Mouse (Mus musculus) liver, adult 10 weeks (tissue): ENCODE data around the gene Fcrla. TPM values are rescaled to one million over a fixed set of nuclear protein-coding genes. Genes with fewer than 3 reads are reported as not detected.

Experiments
- polyA plus RNA-seq: library from polyadenylated mRNA; stranded (reverse); fragments of 350-450 nt; fragmentation: Illumina TruSeq; extraction: RNeasy Lipid Tissue Mini Kit (QIAGEN cat#74804); gene quantifications from one replicate; pipeline ENCODE4 v1.2.3, GENCODE M21; 2014; ENCODE audit warnings: low read depth, low replicate concordance

Fcrla gene
- 0.40 TPM for polyA plus RNA-seq

GRCm38 (mm10) chr1:170927378-170927777 is at the start of gene Fcrla:
Gene Fcrla, minus strand, starts transcription at chr1:170927583.

DNA sequence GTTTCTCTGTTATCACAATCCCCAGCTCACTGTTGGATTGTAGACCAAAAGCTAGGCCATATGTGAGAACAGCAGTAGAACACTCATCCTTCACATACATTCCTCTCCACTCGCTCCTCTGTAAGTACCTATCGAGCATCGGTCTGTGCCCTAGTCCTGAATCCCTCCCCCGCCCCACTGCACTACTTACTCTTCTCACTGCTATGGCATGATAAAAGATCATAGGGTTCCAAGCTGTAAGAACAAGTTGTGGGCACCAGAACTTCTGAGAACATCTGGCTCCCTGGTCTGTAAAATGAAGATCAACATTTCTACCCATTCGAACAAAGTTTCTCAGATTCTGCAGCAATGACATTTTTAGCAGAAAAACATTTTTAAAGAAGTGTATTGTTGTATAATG is 49.1 kb upstream of the Fcrla start, which contains the start of gene Fcgr2b:
Fcgr2b (minus strand) TSS at position 101 of the 400 bp plus-strand sequence.

DNA sequence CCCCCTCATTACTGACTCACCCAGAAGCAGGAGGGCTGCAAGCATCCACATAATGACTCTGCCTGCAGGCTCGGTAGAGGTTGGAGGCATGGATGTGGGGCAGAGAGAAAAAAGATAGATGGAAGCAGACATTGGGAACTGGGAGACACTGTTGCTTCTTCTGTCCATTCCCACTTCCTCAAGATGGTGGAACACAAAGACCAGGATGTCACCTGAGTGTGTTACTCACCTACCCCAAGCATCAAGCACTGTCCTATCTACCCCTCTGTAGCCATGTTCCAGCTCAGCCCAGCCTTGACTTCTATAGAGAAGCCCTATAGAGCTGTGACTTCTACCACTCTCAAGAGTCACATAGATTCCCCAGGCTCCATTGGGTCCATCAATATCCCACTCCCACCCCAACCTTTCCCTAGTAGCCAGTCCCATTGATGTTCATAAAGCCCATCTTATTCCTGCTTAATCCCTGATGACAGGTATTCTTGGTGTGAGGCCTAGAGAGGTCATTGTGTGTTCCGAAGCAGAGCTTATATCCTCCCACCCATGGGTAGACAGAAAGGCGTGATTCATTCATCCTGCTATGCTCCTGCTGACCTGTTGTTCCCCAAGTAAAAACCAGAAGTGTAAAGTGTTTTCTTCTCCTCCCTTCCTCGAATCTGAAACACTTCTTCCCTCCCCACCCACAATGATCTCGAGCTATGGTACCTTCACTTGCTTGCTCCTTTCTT is 14.3 kb downstream of the Fcrla start, which contains the start of gene Fcrlb:
Fcrlb (minus strand) TSS at position 51 of the 725 bp plus-strand sequence.

GRCm38 (mm10) chr1:170884978-170885561 is 42.3 kb downstream of the Fcrla start, which contains the start of the genes Gm26620 and Dusp12:
Gene Gm26620, plus strand, starts transcription at chr1:170885065.
Gene Dusp12, minus strand, starts transcription at chr1:170885540.

DNA sequence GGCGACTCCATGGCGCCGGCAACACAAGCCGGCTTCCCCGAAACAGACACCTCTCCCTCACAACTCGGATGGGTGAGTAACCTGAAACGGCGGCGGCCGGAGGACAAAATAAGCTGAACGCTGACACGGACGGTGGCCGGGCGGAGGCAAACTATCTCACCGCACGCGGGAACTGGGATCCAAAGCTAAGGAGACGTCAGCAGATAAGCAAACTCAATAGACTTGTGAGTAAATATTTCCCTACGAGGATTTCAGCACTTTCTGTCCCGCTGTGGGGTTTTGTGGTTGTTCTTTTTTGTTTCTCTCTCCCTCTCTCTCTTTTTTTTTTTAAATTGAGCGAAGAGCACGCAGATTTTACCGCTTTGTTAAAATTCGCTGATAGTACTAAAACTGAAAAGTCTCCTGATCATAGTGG is 59.7 kb downstream of the Fcrla start, which contains the start of gene Atf6:
Atf6 (minus strand) TSS at position 81 of the 415 bp plus-strand sequence.

Other genes starting within 250 kb of the Fcrla start
- 27.0 TPM for gene Atf6, start 59.8 kb downstream of the Fcrla start, polyA plus RNA-seq
- 0.53 TPM for gene Gm26620, start 42.5 kb downstream of the Fcrla start, polyA plus RNA-seq
- 28.9 TPM for gene Dusp12, start 42.0 kb downstream of the Fcrla start, polyA plus RNA-seq
- gene Fcrlb, start 14.6 kb downstream of the Fcrla start, polyA plus RNA-seq = not detected
- gene Fcgr2b, start 49.0 kb upstream of the Fcrla start, polyA plus RNA-seq = 106 TPM
- gene Fcgr4, start 91.3 kb upstream of the Fcrla start, polyA plus RNA-seq = 6.3 TPM
- 5.2 TPM for gene Fcgr3, start 137.4 kb upstream of the Fcrla start, polyA plus RNA-seq
- gene Cfap126, start 186.3 kb upstream of the Fcrla start, polyA plus RNA-seq = 1.9 TPM
- gene Sdhc, start 223.0 kb upstream of the Fcrla start, polyA plus RNA-seq = 115 TPM
- not detected for gene Mpz, start 223.1 kb upstream of the Fcrla start, polyA plus RNA-seq